Mouse (Mus musculus): ENCODE measurements around the gene Fgfr2.

GRCm38 (mm10) chr7:132803962-132804361 lies 319.2 kb downstream of the Fgfr2 start:
- TF ChIP-seq POLR2A (IDR thresholded peaks at IDR 0.05; ENCODE audit: low read depth, low read length) (no peak), CTCF (IDR thresholded peaks at IDR 0.05; ENCODE audit: extremely low read depth, insufficient read length, insufficient replicate concordance, low read depth, low read length) (no peak)

All from small intestine, adult 2 months (tissue).